Mouse (Mus musculus) cerebellum, adult 11-12 months (tissue): ENCODE results near the gene Cpm.

Source experiments
- DNase-seq: peaks from one replicate; pipeline ENCODE4 v3.0.0; 2022

Gene Cpm

GRCm38 (mm10) chr10:117650042-117650655, 20.8 kb downstream of the Cpm start:
- DNase-seq: no peak

GRCm38 (mm10) chr10:117650725-117651124, 21.4 kb downstream of the Cpm start:
- no peak for DNase-seq

- DNase-seq: no peak
Measured at GRCm38 (mm10) chr10:117651587-117652377, 22.5 kb downstream of the Cpm start.

- no peak for DNase-seq
Measured at GRCm38 (mm10) chr10:117652378-117652774, 23.1 kb downstream of the Cpm start.

- no peak for DNase-seq
Measured at GRCm38 (mm10) chr10:117652930-117653778, 23.9 kb downstream of the Cpm start.

GRCm38 (mm10) chr10:117653779-117654173, 24.5 kb downstream of the Cpm start:
- DNase-seq: no peak

- no peak for DNase-seq
Measured at GRCm38 (mm10) chr10:117654576-117655123, 25.4 kb downstream of the Cpm start.

GRCm38 (mm10) chr10:117655460-117655859, 26.2 kb downstream of the Cpm start:
- no peak for DNase-seq

- no peak for DNase-seq
Measured at GRCm38 (mm10) chr10:117655908-117656661, 26.8 kb downstream of the Cpm start.

GRCm38 (mm10) chr10:117656662-117656962, 27.3 kb downstream of the Cpm start:
- no peak for DNase-seq

GRCm38 (mm10) chr10:117656985-117657658, 27.8 kb downstream of the Cpm start:
- DNase-seq: no peak

- no peak for DNase-seq
Measured at GRCm38 (mm10) chr10:117657659-117658306, 28.5 kb downstream of the Cpm start.

- DNase-seq: no peak
Measured at GRCm38 (mm10) chr10:117658522-117659429, 29.5 kb downstream of the Cpm start.

GRCm38 (mm10) chr10:117659430-117659813, 30.1 kb downstream of the Cpm start:
- no peak for DNase-seq

GRCm38 (mm10) chr10:117659819-117660218, 30.5 kb downstream of the Cpm start:
- no peak for DNase-seq

- DNase-seq: no peak
Measured at GRCm38 (mm10) chr10:117662316-117663055, 33.2 kb downstream of the Cpm start.

GRCm38 (mm10) chr10:117663056-117663864, 34.0 kb downstream of the Cpm start:
- DNase-seq: no peak

- DNase-seq: no peak
Measured at GRCm38 (mm10) chr10:117663865-117664200, 34.5 kb downstream of the Cpm start.
